Mouse (Mus musculus): ENCODE measurements around the gene Iqcg. TPM values are rescaled to one million over a fixed set of nuclear protein-coding genes. Genes with fewer than 3 reads are reported as not detected.

Iqcg gene
- polyA plus RNA-seq (2015; fragmentation: Nextera tagmentation; extraction: Ambion mirVana) = 4.0 and 5.4 TPM in 2 replicates

GRCm38 (mm10) chr16:33056095-33056785, at the start of gene Iqcg, which contains the start of gene Rpl35a:
Gene Iqcg, minus strand, starts transcription at chr16:33056218.
Gene Rpl35a, plus strand, starts transcription at chr16:33056453.
- peaks cover 28% of the 10 kb centered on the region for H3K4me1 ChIP-seq
- peak; percentile 93 for ATAC-seq
- no peaks in the 10 kb centered on the region for H3K9me3 ChIP-seq (replicated peaks)
- H3K9ac ChIP-seq = peak within 1 kb of the TSS; percentile 98
- peak within 1 kb of the TSS; percentile 77 for H3K4me2 ChIP-seq
- no peaks in the 10 kb centered on the region for H3K27me3 ChIP-seq
- H3K27ac ChIP-seq = peak within 1 kb of the TSS; percentile 88
- peaks cover 34% of the 10 kb centered on the region for H3K36me3 ChIP-seq (ENCODE audit: poor library complexity, severe bottlenecking)
- WGBS = under 1% methylated on average over 46 of the region's 47 CpGs
- H3K4me3 ChIP-seq = peak within 1 kb of the TSS; percentile 93

GRCm38 (mm10) chr16:33085666-33086065, 29.6 kb upstream of the Iqcg start:
- no peaks in the 10 kb centered on the region for H3K27me3 ChIP-seq
- H3K4me3 ChIP-seq = no peak overlapping the region
- WGBS = 84% methylated on average over 8 of the region's 8 CpGs
- no peak for ATAC-seq
- no peak overlapping the region for H3K4me2 ChIP-seq
- H3K36me3 ChIP-seq (ENCODE audit: poor library complexity, severe bottlenecking) = peaks cover 29% of the 10 kb centered on the region
- H3K9me3 ChIP-seq (replicated peaks) = no peaks in the 10 kb centered on the region
- no peak overlapping the region for H3K9ac ChIP-seq
- no peak overlapping the region for H3K27ac ChIP-seq
- H3K4me1 ChIP-seq = no peaks in the 10 kb centered on the region

GRCm38 (mm10) chr16:33083996-33084395, 28.0 kb upstream of the Iqcg start:
- no peak overlapping the region for H3K27ac ChIP-seq
- ATAC-seq = no peak
- no peaks in the 10 kb centered on the region for H3K4me1 ChIP-seq
- H3K36me3 ChIP-seq (ENCODE audit: poor library complexity, severe bottlenecking) = peaks cover 18% of the 10 kb centered on the region
- H3K4me2 ChIP-seq = no peak overlapping the region
- WGBS = 92% methylated on average over 2 of the region's 2 CpGs
- no peak overlapping the region for H3K4me3 ChIP-seq
- no peak overlapping the region for H3K9ac ChIP-seq
- H3K9me3 ChIP-seq (replicated peaks) = no peaks in the 10 kb centered on the region
- no peaks in the 10 kb centered on the region for H3K27me3 ChIP-seq

- no peak overlapping the region for H3K4me3 ChIP-seq
- H3K9ac ChIP-seq = no peak overlapping the region
- no peak overlapping the region for H3K4me2 ChIP-seq
- H3K27me3 ChIP-seq = no peaks in the 10 kb centered on the region
- H3K27ac ChIP-seq = no peak overlapping the region
- H3K9me3 ChIP-seq (replicated peaks) = no peaks in the 10 kb centered on the region
- ATAC-seq = no peak
- peaks cover 23% of the 10 kb centered on the region for H3K36me3 ChIP-seq (ENCODE audit: poor library complexity, severe bottlenecking)
- WGBS = 93% methylated on average over 6 of the region's 6 CpGs
- H3K4me1 ChIP-seq = no peaks in the 10 kb centered on the region
Measured at GRCm38 (mm10) chr16:33082951-33083350, 26.9 kb upstream of the Iqcg start.

- no peak overlapping the region for H3K4me3 ChIP-seq
- no peaks in the 10 kb centered on the region for H3K9me3 ChIP-seq (replicated peaks)
- no peak overlapping the region for H3K27ac ChIP-seq
- WGBS = 95% methylated on average over 7 of the region's 7 CpGs
- peaks cover 35% of the 10 kb centered on the region for H3K36me3 ChIP-seq (ENCODE audit: poor library complexity, severe bottlenecking)
- no peak overlapping the region for H3K4me2 ChIP-seq
- no peaks in the 10 kb centered on the region for H3K4me1 ChIP-seq
- ATAC-seq = no peak
- no peaks in the 10 kb centered on the region for H3K27me3 ChIP-seq
- no peak overlapping the region for H3K9ac ChIP-seq
Measured at GRCm38 (mm10) chr16:33080063-33080462, 24.0 kb upstream of the Iqcg start.

- Histone ChIP-seq H3K36me3 (ENCODE audit: poor library complexity, severe bottlenecking) (peaks cover 43% of the 10 kb centered on the region), H3K27me3 (no peaks in the 10 kb centered on the region), H3K9ac (no peak overlapping the region), H3K4me3 (no peak overlapping the region), H3K27ac (no peak overlapping the region), H3K4me2 (no peak overlapping the region), H3K9me3 (replicated peaks) (no peaks in the 10 kb centered on the region), H3K4me1 (no peaks in the 10 kb centered on the region)
- 97% methylated on average over 5 of the region's 5 CpGs for WGBS
- no peak for ATAC-seq
Measured at GRCm38 (mm10) chr16:33077069-33077627, 21.1 kb upstream of the Iqcg start.

- no peak overlapping the region for H3K9ac ChIP-seq
- H3K4me1 ChIP-seq = no peaks in the 10 kb centered on the region
- no peak overlapping the region for H3K27ac ChIP-seq
- no peak overlapping the region for H3K4me3 ChIP-seq
- no peak overlapping the region for H3K4me2 ChIP-seq
- H3K27me3 ChIP-seq = no peaks in the 10 kb centered on the region
- ATAC-seq = no peak
- no peaks in the 10 kb centered on the region for H3K9me3 ChIP-seq (replicated peaks)
- 84% methylated on average over 6 of the region's 6 CpGs for WGBS
- peaks cover 43% of the 10 kb centered on the region for H3K36me3 ChIP-seq (ENCODE audit: poor library complexity, severe bottlenecking)
Measured at GRCm38 (mm10) chr16:33076078-33076477, 20.1 kb upstream of the Iqcg start.

GRCm38 (mm10) chr16:33074967-33075366, 18.9 kb upstream of the Iqcg start:
- no peak overlapping the region for H3K9ac ChIP-seq
- no peaks in the 10 kb centered on the region for H3K9me3 ChIP-seq (replicated peaks)
- no peaks in the 10 kb centered on the region for H3K4me1 ChIP-seq
- no peak for ATAC-seq
- 85% methylated on average over 5 of the region's 5 CpGs for WGBS
- H3K27me3 ChIP-seq = no peaks in the 10 kb centered on the region
- no peak overlapping the region for H3K27ac ChIP-seq
- peaks cover 52% of the 10 kb centered on the region for H3K36me3 ChIP-seq (ENCODE audit: poor library complexity, severe bottlenecking)
- H3K4me2 ChIP-seq = no peak overlapping the region
- no peak overlapping the region for H3K4me3 ChIP-seq

- Histone ChIP-seq H3K4me1 (no peaks in the 10 kb centered on the region), H3K27me3 (no peaks in the 10 kb centered on the region), H3K27ac (no peak overlapping the region), H3K9me3 (replicated peaks) (no peaks in the 10 kb centered on the region), H3K36me3 (ENCODE audit: poor library complexity, severe bottlenecking) (peaks cover 56% of the 10 kb centered on the region), H3K4me2 (no peak overlapping the region), H3K4me3 (no peak overlapping the region), H3K9ac (no peak overlapping the region)
- ATAC-seq = no peak
- WGBS = 86% methylated on average over 6 of the region's 6 CpGs
Measured at GRCm38 (mm10) chr16:33072871-33073557, 17.0 kb upstream of the Iqcg start.

- Histone ChIP-seq H3K27ac (no peak overlapping the region), H3K4me1 (no peaks in the 10 kb centered on the region), H3K27me3 (no peaks in the 10 kb centered on the region), H3K4me2 (no peak overlapping the region), H3K9me3 (replicated peaks) (no peaks in the 10 kb centered on the region), H3K4me3 (no peak overlapping the region), H3K36me3 (ENCODE audit: poor library complexity, severe bottlenecking) (peaks cover 59% of the 10 kb centered on the region), H3K9ac (no peak overlapping the region)
- ATAC-seq = no peak
Measured at GRCm38 (mm10) chr16:33070928-33071327, 14.9 kb upstream of the Iqcg start.

- ATAC-seq = no peak
- Histone ChIP-seq H3K9me3 (replicated peaks) (no peaks in the 10 kb centered on the region), H3K27me3 (no peaks in the 10 kb centered on the region), H3K36me3 (ENCODE audit: poor library complexity, severe bottlenecking) (peaks cover 33% of the 10 kb centered on the region), H3K4me1 (peaks cover 25% of the 10 kb centered on the region), H3K27ac (no peak overlapping the region), H3K4me3 (no peak overlapping the region), H3K9ac (no peak overlapping the region), H3K4me2 (no peak overlapping the region)
- WGBS = 74% methylated on average over 9 of the region's 9 CpGs
Measured at GRCm38 (mm10) chr16:33064636-33065035, 8.6 kb upstream of the Iqcg start.

GRCm38 (mm10) chr16:33063267-33063666, 7.2 kb upstream of the Iqcg start:
- WGBS = 6% methylated on average over 7 of the region's 7 CpGs
- peaks cover 39% of the 10 kb centered on the region for H3K36me3 ChIP-seq (ENCODE audit: poor library complexity, severe bottlenecking)
- H3K9ac ChIP-seq = peak overlapping the region; percentile 85
- no peak for ATAC-seq
- H3K27ac ChIP-seq = no peak overlapping the region
- H3K9me3 ChIP-seq (replicated peaks) = no peaks in the 10 kb centered on the region
- H3K4me2 ChIP-seq = peak overlapping the region; percentile 84
- no peaks in the 10 kb centered on the region for H3K27me3 ChIP-seq
- H3K4me1 ChIP-seq = peaks cover 38% of the 10 kb centered on the region
- peak overlapping the region; percentile 78 for H3K4me3 ChIP-seq

Measured in forebrain, embryonic 13.5 days (tissue).